Mouse (Mus musculus) hindbrain, embryonic 11.5 days (tissue): ENCODE measurements around the gene C3ar1. TPM values are rescaled to one million over a fixed set of nuclear protein-coding genes. Genes with fewer than 3 reads are reported as not detected.

Experiments
- ATAC-seq: fragments of 200-750 bp; cut with Nextera tagmentation; 2 replicates; pipeline ENCODE4 v1.8.0; 2017; ENCODE audit warnings: mild to moderate bottlenecking, moderate TSS enrichment, moderate library complexity; ENCODE audit not compliant: low FRiP score
- DNase-seq: peaks from one replicate; pipeline ENCODE4 v3.0.0-alpha.2; 2015; ENCODE audit warnings: low spot score
- H3K27ac ChIP-seq: fragments of 300-500 bp; sonication (generic); 2 replicates; pipeline ENCODE4 v1.5.1; 2014; ENCODE audit warnings: mild to moderate bottlenecking, low read depth, low read length
- H3K27me3 ChIP-seq: fragments of 300-500 bp; sonication (generic); 2 replicates; pipeline ENCODE4 v1.6.1; 2014; ENCODE audit warnings: mild to moderate bottlenecking, low read length, moderate library complexity, mixed read lengths; ENCODE audit not compliant: control insufficient read depth, insufficient read depth
- H3K36me3 ChIP-seq: fragments of 300-500 bp; sonication (generic); 2 replicates; pipeline ENCODE4 v1.6.1; 2014; ENCODE audit warnings: mild to moderate bottlenecking, low read length, moderate library complexity, mixed read lengths; ENCODE audit not compliant: control insufficient read depth, insufficient read depth
- H3K4me1 ChIP-seq: fragments of 300-500 bp; sonication (generic); replicated peaks from 2 replicates; pipeline ENCODE4 v1.6.1; 2014; ENCODE audit warnings: low read length, mixed read lengths; ENCODE audit not compliant: control insufficient read depth, insufficient read depth
- H3K4me2 ChIP-seq: fragments of 300-500 bp; sonication (generic); replicated peaks from 2 replicates; pipeline ENCODE4 v1.6.1; 2014; ENCODE audit warnings: mild to moderate bottlenecking, low read depth, low read length
- H3K4me3 ChIP-seq: fragments of 300-500 bp; sonication (generic); 2 replicates; pipeline ENCODE4 v1.5.1; 2014; ENCODE audit warnings: low read depth, low read length
- H3K9ac ChIP-seq: fragments of 300-500 bp; sonication (generic); 2 replicates; pipeline ENCODE4 v1.6.1; 2014; ENCODE audit warnings: low read depth, low read length
- H3K9me3 ChIP-seq: fragments of 300-500 bp; sonication (generic); 2 replicates; pipeline ENCODE4 v1.6.1; 2016; ENCODE audit warnings: low read length; ENCODE audit not compliant: control insufficient read depth
- WGBS: fragments of 180-500 bp; shearing (Covaris S2); extraction: QIAGEN DNeasy Blood & Tissue Kit; methylation state at CpG from one replicate; pipeline ENCODE4 v1.1.7; 2014; 5-methylcytosine and 5-hydroxymethylcytosine counted together
- polyA plus RNA-seq: library from polyadenylated mRNA; unstranded; fragments of >200 nt; fragmentation: Nextera tagmentation; extraction: Ambion mirVana; gene quantifications from 2 replicates; pipeline ENCODE4 v1.2.1, GENCODE M21; 2014

C3ar1 gene
- polyA plus RNA-seq, 1 experiment from 2014 or later, result 1.8 TPM

DNA sequence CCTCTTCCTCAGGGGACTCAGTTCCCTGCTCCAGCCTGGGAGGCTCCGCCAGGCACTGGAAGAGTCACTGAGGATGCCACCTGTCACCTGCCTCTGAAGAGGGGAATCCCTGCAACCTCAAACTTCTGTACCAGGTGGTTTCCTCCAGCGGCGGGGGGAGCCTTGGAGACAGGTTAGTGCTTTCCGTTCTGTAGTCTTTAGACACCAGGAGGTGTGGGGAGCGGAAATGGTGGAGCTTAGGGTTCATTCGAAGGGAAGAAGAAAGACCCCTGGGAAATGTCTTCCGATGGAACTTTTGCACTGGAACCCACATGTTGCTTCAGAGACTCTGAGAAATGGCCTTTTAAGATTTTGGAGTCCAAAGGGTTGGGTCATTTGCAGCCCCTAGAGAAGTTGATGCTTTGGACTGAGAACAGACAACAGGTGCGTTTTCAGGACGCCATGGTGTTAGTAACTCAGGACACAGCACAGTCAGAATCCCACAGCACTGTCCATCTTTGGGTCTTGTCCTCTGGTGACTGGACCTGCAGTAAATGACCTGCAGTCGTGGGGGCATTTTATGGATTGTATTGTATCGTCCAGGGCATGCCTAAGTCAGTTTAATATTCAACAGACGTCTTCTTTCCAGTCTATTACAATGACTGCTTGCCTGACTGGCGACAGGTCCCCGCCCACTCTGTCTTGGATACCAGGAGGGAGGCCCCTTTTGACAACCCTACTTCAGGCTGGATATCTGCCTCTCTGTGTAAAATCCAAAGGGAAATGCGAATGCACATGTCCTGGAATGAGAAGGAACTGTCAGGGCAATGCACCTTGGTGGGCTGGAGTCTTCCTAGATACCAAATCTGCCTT is 34.9 kb downstream of the C3ar1 start:
- peak overlapping the region; percentile 81 for H3K4me3 ChIP-seq
- H3K4me2 ChIP-seq, result peak overlapping the region; percentile 61
- 24% methylated on average over 15 of the region's 15 CpGs for WGBS
- H3K4me1 ChIP-seq, result 0 out of 2 replicates have a peak, but pooled peaks cover 2% of the 10 kb centered on the region
- H3K27ac ChIP-seq, result no peak overlapping the region
- no peaks in the 10 kb centered on the region for H3K27me3 ChIP-seq
- peak; percentile 36 for DNase-seq
- H3K9ac ChIP-seq, result no peak overlapping the region; the same call in 1 of the 2 replicates
- peak; percentile 43; the same call in 1 of the 2 replicates for ATAC-seq
- H3K9me3 ChIP-seq, result no peaks in the 10 kb centered on the region
- no peaks in the 10 kb centered on the region for H3K36me3 ChIP-seq

DNA sequence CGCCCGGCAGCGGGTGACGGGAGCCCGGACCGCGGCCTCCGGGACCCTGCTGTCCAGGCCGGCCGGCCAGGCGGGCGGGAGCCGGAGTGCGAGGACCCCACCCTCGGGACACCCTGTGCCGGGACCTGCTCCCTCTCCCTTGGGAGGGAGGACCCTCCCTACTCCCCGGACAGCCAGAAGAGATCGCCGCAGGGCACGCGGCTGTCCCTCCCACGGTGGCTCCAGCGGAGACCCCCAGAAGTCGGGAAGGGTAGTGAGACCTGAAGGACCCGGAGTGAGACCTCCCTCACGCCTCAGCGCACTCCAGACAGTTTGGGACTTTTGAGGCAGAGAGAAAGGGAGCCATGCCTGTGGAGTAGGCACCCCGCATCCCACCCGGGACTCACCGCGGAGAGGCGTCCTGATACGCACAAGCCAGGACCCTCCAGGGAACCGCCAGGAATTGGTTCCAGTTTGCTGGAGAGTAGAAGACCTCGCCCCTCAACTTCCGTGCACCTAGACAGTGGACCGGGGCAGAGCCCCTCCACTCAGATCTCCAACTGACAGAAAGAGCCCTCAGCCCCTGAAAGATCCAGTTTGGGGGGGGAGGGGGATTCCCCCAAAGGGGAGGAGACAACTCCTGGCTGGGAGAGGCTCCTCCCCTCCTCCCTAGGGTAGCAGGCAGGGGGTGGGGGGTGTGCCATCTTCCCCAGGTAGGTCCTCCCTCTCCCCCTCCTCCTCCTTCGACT is 35.7 kb downstream of the C3ar1 start:
- peak overlapping the region; percentile 81 for H3K4me3 ChIP-seq
- ATAC-seq (peak; percentile 75), DNase-seq (peak; percentile 58)
- no peaks in the 10 kb centered on the region for H3K36me3 ChIP-seq
- H3K4me1 ChIP-seq, result 0 out of 2 replicates have a peak, but pooled peaks cover 2% of the 10 kb centered on the region
- no peaks in the 10 kb centered on the region for H3K9me3 ChIP-seq
- H3K4me2 ChIP-seq, result peak overlapping the region; percentile 61
- no peak overlapping the region for H3K27ac ChIP-seq
- under 1% methylated on average over 26 of the region's 38 CpGs for WGBS
- no peaks in the 10 kb centered on the region for H3K27me3 ChIP-seq
- peak overlapping the region; percentile 94 for H3K9ac ChIP-seq

DNA sequence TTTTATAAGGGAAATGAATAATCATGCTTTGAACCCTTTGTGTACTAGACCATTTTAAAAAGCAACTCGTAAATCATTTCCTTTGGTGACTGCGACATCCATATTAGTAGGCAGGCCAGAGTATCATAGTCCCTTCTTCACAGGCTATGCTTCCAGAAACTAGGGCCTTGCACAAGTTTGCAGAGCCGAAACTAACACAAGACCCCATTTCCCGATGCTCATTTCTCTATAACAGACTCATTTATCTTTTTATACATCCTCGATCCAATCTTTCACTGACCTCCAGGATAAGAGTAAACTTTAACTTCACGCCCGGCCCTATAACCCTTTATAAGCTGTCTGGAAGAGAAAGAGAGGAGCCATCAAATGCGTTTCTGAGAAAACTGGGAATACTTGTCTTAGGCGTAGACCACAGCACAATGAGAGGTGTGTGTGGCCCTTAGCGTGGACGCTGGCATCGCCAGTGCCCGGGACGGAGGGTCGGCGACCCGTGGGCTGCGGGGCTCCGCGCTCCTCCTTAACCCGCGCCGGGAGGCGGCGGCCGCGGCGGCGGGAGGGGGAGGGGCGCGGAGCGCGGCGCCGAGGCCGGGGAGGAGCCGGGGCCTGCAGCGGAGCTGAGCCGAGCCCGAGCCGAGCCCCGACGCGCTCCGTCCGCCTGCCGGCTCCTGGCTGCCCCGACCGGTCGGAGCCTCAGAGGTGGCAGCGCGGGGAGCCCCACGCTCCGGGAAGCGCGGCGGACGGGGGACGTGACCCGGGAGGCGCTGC is 36.5 kb downstream of the C3ar1 start, which contains the start of gene Foxj2:
Gene Foxj2, plus strand, starts transcription at position 609 of the 765 bp plus-strand sequence.
- Histone ChIP-seq H3K27me3 (no peaks in the 10 kb centered on the region), H3K27ac (no peak within 1 kb of the TSS), H3K9ac (peak within 1 kb of the TSS; percentile 94), H3K4me1 (0 out of 2 replicates have a peak, but pooled peaks cover 2% of the 10 kb centered on the region), H3K4me2 (peak within 1 kb of the TSS; percentile 61), H3K4me3 (peak within 1 kb of the TSS; percentile 81), H3K36me3 (no peaks in the 10 kb centered on the region), H3K9me3 (no peaks in the 10 kb centered on the region)
- peak; percentile 86 for ATAC-seq
- peak; percentile 80 for DNase-seq
- 5% methylated on average over 39 of the region's 61 CpGs for whole genome bisulfite sequencing

GRCm38 (mm10) chr6:122813640-122814039 is 42.3 kb downstream of the C3ar1 start:
- H3K4me2 ChIP-seq, result no peak overlapping the region
- 92% methylated on average over 4 of the region's 4 CpGs for WGBS
- DNase-seq, result no peak
- no peaks in the 10 kb centered on the region for H3K9me3 ChIP-seq
- no peak overlapping the region for H3K4me3 ChIP-seq
- no peaks in the 10 kb centered on the region for H3K36me3 ChIP-seq
- no peak overlapping the region for H3K9ac ChIP-seq
- no peaks in the 10 kb centered on the region for H3K27me3 ChIP-seq
- no peak for ATAC-seq
- H3K27ac ChIP-seq, result no peak overlapping the region
- H3K4me1 ChIP-seq, result no peaks in the 10 kb centered on the region

GRCm38 (mm10) chr6:122812716-122813115 is 43.2 kb downstream of the C3ar1 start:
- H3K27me3 ChIP-seq, result no peaks in the 10 kb centered on the region
- H3K9ac ChIP-seq, result no peak overlapping the region
- 91% methylated on average over 4 of the region's 4 CpGs for WGBS
- no peak overlapping the region for H3K4me2 ChIP-seq
- no peak overlapping the region for H3K4me3 ChIP-seq
- ATAC-seq (no peak), DNase-seq (no peak)
- no peaks in the 10 kb centered on the region for H3K4me1 ChIP-seq
- H3K27ac ChIP-seq, result no peak overlapping the region
- no peaks in the 10 kb centered on the region for H3K9me3 ChIP-seq
- no peaks in the 10 kb centered on the region for H3K36me3 ChIP-seq

DNA sequence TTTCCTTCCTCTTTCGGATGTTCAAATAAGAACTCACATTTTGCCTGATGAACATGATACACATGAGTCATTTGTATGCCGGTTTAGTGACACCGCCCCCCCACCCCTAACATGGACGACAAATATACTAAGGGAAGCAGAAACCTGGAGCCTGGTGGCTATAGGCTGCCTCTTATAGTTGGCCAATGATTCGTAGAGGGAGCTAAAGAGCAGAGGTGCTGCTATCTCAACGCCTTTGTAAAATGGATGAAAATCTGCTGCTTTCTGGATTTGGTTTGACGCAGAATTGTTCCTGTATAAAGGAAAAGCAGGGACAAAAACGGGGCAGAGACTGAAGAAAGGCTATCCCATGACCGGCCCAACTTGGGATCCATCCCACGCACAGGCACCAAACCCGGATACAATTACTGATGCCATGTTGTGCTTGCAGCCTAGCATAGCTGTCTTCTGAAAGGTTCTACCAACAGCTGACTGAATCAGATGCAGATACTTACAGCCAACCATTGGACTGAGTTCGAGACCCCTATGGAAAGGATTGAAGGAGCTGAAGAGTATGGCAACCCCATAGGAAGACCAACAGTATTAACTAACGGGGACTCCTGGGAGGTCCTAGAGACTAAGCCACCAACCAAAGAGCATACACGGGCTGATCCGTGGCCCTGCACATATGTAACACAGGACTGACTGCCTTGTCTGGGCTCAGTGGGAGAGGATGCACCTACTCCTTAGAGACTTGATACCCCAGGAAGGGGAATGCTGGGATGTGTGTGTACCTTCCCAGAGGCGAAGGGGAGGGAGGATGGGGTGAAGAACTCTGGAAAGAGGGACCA is 44.0 kb downstream of the C3ar1 start:
- peak overlapping the region; percentile 17; the same call in 1 of the 2 replicates for H3K9ac ChIP-seq
- H3K9me3 ChIP-seq, result no peaks in the 10 kb centered on the region
- WGBS, result 24% methylated on average over 16 of the region's 16 CpGs
- peak overlapping the region; percentile 97 for H3K27ac ChIP-seq
- no peaks in the 10 kb centered on the region for H3K4me1 ChIP-seq
- peak; percentile 46; the same call in 1 of the 2 replicates for ATAC-seq
- DNase-seq, result peak; percentile 62
- H3K4me2 ChIP-seq, result peak overlapping the region; percentile 55
- H3K4me3 ChIP-seq, result peak overlapping the region; percentile 70
- no peaks in the 10 kb centered on the region for H3K27me3 ChIP-seq
- H3K36me3 ChIP-seq, result no peaks in the 10 kb centered on the region

GRCm38 (mm10) chr6:122811280-122811652 is 44.7 kb downstream of the C3ar1 start:
- Histone ChIP-seq H3K9ac (peak overlapping the region; percentile 65), H3K4me3 (peak overlapping the region; percentile 70), H3K27ac (peak overlapping the region; percentile 97), H3K9me3 (no peaks in the 10 kb centered on the region), H3K4me1 (no peaks in the 10 kb centered on the region), H3K4me2 (peak overlapping the region; percentile 55), H3K27me3 (no peaks in the 10 kb centered on the region), H3K36me3 (no peaks in the 10 kb centered on the region)
- under 1% methylated on average over 38 of the region's 38 CpGs for WGBS
- DNase-seq, result peak; percentile 88
- ATAC-seq, result peak; percentile 94
